Mouse (Mus musculus): ENCODE data around the gene Cubn. TPM values are rescaled to one million over a fixed set of nuclear protein-coding genes. Genes with fewer than 3 reads are reported as not detected.

Cubn gene
- total and polyA plus RNA-seq, 3 experiments = 0.03 to 0.09 (median 0.04) TPM

DNA sequence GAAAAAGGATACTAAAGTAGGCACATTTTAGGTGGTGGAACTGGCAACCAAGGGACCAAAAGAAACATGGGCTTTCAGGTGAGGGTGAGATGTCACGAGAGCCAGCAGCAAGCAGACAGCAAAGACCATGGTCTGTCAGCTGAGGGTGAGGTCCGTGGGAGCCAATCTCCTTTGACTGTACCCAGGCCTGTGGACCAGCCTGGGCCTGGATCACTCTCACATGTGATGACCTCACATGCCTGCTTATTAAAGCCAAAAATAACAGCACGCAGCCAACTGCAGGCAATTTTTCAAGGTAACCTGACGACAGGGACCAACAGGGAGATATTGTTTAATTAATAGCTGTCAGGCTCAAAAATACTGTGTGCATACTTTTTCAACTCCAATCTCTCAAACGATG is 255.9 kb downstream of the Cubn start (continued):
- TF ChIP-seq RCOR1 (conservative IDR thresholded peaks at IDR 0.05; ENCODE audit: low read depth, low read length) (no peak), ZC3H11A (IDR thresholded peaks at IDR 0.05; ENCODE audit: low read depth, low read length) (no peak)

- no peak overlapping the region for H3K4me3 ChIP-seq (replicated peaks in 1 of 3; ENCODE audit: low read depth in 2 of 3, low read length in 2 of 3, poor library complexity in 1 of 3)
- H3K36me3 ChIP-seq (replicated peaks in 1 of 2; ENCODE audit: control insufficient read depth in 1 of 2, insufficient read depth in 1 of 2, low read length in 1 of 2) = peaks cover 0 to 27% of the 10 kb centered on the region in 2 experiments
- H3K27ac ChIP-seq (ENCODE audit: insufficient read depth, low read depth) = no peak overlapping the region
- no peak overlapping the region for H3K9ac ChIP-seq (ENCODE audit: insufficient read depth, low read depth)
- TF ChIP-seq NRF1 (IDR thresholded peaks at IDR 0.05; ENCODE audit: low read depth, low read length) = no peak
- no peak for TF ChIP-seq JUND (conservative IDR thresholded peaks at IDR 0.05; ENCODE audit: low read depth, low read length)
- TF ChIP-seq PAX5 (IDR thresholded peaks at IDR 0.05; ENCODE audit: low read length) = no peak
- TF ChIP-seq HCFC1 (IDR thresholded peaks at IDR 0.05; ENCODE audit: low read depth, low read length) = no peak
- TF ChIP-seq ZKSCAN1 (IDR thresholded peaks at IDR 0.05; ENCODE audit: borderline replicate concordance, low read depth, low read length) = no peak
- no peak for TF ChIP-seq ETS1 (conservative IDR thresholded peaks at IDR 0.05; ENCODE audit: low read depth, low read length)
- no peak for TF ChIP-seq CHD2 (IDR thresholded peaks at IDR 0.05; ENCODE audit: low read length)
- no peak for TF ChIP-seq POLR2A (IDR thresholded peaks at IDR 0.05; ENCODE audit: low read depth, low read length)
- TF ChIP-seq JUN (IDR thresholded peaks at IDR 0.05; ENCODE audit: insufficient read depth, low read depth, low read length) = no peak
- TF ChIP-seq MAX (IDR thresholded peaks at IDR 0.05; ENCODE audit: low read length) = no peak
- no peak for TF ChIP-seq CHD1 (IDR thresholded peaks at IDR 0.05; ENCODE audit: low read depth, low read length)
- no peaks in the 10 kb centered on the region for H3K79me2 ChIP-seq (replicated peaks; ENCODE audit: control insufficient read depth, extremely low read depth, insufficient read depth, poor library complexity, severe bottlenecking)
- H3K27me3 ChIP-seq (replicated peaks) = no peaks in the 10 kb centered on the region
- DNase-seq (ENCODE audit: extremely low read depth) = no peak
- H3K9me3 ChIP-seq (replicated peaks; ENCODE audit: low read length) = no peaks in the 10 kb centered on the region
- dilution Hi-C loops (cut with MboI; ENCODE audit: extremely low pct_ligation_motif_present, extremely low pct_unique_long_range_greater_than_20kb, low sequenced_read_pairs) = no loop called here
- H3K4me1 ChIP-seq (ENCODE audit: control insufficient read depth in 1 of 2, insufficient read depth in 2 of 2) = peaks cover 0 to 43% of the 10 kb centered on the region in 2 experiments; a peak in 2 of 4 replicates
- in situ Hi-C loops (cut with MboI; ENCODE audit: low pct_ligation_motif_present, low pct_unique_long_range_greater_than_20kb, low sequenced_read_pairs) = loop anchor here (10.0 to 25.0 kb wide), 2 partner anchors 530 to 797 kb away; no protein-coding TSS in a partner anchor
- no peak overlapping the region for H3K4me2 ChIP-seq (ENCODE audit: insufficient read depth, low read depth, poor library complexity, severe bottlenecking)
Observed at GRCm38 (mm10) chr2:13234796-13235195, 256.8 kb downstream of the Cubn start.

- no peak overlapping the region for H3K4me2 ChIP-seq (ENCODE audit: insufficient read depth, low read depth, poor library complexity, severe bottlenecking)
- peaks cover 6% of the 10 kb centered on the region for H3K9me3 ChIP-seq (replicated peaks; ENCODE audit: low read length)
- TF ChIP-seq NELFE (IDR thresholded peaks at IDR 0.05; ENCODE audit: low read depth, low read length) = 0 out of 2 replicates have a peak, but pooled peaks have one; percentile 16
- no peak for TF ChIP-seq JUN (IDR thresholded peaks at IDR 0.05; ENCODE audit: insufficient read depth, low read depth, low read length)
- H3K79me2 ChIP-seq (replicated peaks; ENCODE audit: control insufficient read depth, extremely low read depth, insufficient read depth, poor library complexity, severe bottlenecking) = no peaks in the 10 kb centered on the region
- no peak overlapping the region for H3K27ac ChIP-seq (ENCODE audit: insufficient read depth, low read depth)
- in situ Hi-C loops (cut with MboI; ENCODE audit: low pct_ligation_motif_present, low pct_unique_long_range_greater_than_20kb, low sequenced_read_pairs) (loop anchor here (10.0 to 25.0 kb wide), 2 partner anchors 529 to 797 kb away; no protein-coding TSS in a partner anchor), dilution Hi-C loops (cut with MboI; ENCODE audit: extremely low pct_ligation_motif_present, extremely low pct_unique_long_range_greater_than_20kb, low sequenced_read_pairs) (no loop called here)
- H3K9ac ChIP-seq (ENCODE audit: insufficient read depth, low read depth) = no peak overlapping the region
- H3K4me3 ChIP-seq (replicated peaks in 1 of 3; ENCODE audit: low read depth in 2 of 3, low read length in 2 of 3, poor library complexity in 1 of 3) = no peak overlapping the region
- peak; percentile 39 for DNase-seq (ENCODE audit: extremely low read depth)
- H3K27me3 ChIP-seq (replicated peaks) = no peaks in the 10 kb centered on the region
- H3K4me1 ChIP-seq (ENCODE audit: control insufficient read depth in 1 of 2, insufficient read depth in 2 of 2) = peaks cover 0 to 43% of the 10 kb centered on the region in 2 experiments; a peak in 2 of 4 replicates
- H3K36me3 ChIP-seq (replicated peaks in 1 of 2; ENCODE audit: control insufficient read depth in 1 of 2, insufficient read depth in 1 of 2, low read length in 1 of 2) = peaks cover 0 to 27% of the 10 kb centered on the region in 2 experiments
Observed at GRCm38 (mm10) chr2:13233902-13234301, 257.7 kb downstream of the Cubn start.
